Mouse (Mus musculus) spleen, postnatal 4 days (tissue): ENCODE results near the gene Hmgn1.
A peak's percentile ranks its signal among the peaks of the same experiment; 100 is the strongest.
"Not testable (repeated sequence)": the region's sequence is repeated elsewhere in the genome, so short reads cannot be mapped to it uniquely, and the experiment has no call there.

Experiments
- DNase-seq, 2 experiments: peaks; one replicate each; pipeline ENCODE4 v3.0.0; 2022; ENCODE audit warnings: low spot score in 2 of 2

Gene Hmgn1

DNA sequence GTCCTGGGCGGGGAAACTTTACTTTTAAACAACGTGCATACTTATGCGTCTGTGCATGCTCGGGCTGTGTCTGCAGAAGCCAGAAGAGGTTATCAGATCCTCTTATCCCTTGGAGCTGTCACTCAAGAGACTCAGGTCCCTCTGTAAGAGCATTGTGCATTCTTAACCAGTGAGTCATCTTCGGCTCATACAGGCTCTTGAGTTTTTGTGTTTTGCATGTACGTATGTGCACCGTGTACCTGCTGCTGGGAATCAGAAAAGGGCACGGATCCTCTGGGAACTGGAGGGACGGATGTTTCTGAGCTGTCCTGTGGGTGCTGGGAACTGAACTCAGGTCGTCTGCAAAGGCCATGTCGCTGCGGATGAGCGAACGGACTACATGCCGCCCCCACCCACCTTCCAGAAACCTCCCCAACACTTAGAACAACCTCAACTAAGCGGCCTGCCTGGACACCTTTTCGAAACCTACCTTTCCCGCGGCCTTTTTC lies 801 bp downstream of the Hmgn1 start:
- no peak for DNase-seq

DNA sequence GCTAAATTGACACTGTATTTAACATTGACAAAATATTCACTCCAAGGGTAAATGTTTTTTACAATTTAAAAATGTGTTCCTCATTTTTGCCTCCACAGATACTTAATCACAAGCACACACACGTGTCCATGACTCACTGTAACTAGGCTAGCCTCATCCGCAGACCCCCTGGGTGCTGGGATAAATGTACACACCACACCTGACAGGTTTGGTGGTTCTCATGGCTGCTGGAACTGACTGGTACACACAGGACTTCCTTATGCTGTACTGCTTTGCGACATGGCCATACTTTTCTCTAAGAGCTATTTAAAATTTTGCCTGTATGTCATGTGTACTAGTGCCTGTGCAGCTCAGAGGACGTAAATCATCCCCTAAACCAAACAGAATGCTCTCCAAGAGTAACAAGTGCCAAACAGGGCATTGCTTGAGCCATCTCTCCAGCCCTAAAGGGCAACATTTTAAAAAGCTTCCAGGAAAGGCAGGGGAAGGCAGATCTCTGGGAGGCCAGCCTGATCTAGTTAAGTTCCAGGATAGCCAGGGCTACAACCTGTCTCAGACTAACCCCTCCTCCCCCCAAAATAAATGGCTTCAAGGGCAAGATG lies 7.4 kb downstream of the Hmgn1 start:
- no peak for DNase-seq

DNA sequence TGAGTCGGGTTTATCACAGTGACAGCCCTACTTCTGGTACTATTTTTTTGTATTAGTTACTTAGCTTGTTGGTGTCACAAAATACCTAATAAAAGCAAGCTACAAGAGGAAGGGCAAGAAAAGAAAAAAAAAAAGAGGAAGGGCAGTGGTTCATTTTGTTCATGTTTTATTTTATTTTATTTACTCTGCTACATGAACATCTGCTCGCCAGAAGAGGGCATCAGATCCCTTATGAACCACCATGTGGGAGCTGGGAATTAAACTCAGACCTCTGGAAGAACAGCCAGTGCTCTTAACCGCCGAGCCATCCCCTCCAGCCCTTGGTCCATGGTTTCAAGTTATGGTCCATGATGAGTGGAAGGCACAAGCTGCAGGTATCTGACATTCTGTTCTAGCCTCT lies 12.8 kb downstream of the Hmgn1 start:
- DNase-seq, result no peak

DNA sequence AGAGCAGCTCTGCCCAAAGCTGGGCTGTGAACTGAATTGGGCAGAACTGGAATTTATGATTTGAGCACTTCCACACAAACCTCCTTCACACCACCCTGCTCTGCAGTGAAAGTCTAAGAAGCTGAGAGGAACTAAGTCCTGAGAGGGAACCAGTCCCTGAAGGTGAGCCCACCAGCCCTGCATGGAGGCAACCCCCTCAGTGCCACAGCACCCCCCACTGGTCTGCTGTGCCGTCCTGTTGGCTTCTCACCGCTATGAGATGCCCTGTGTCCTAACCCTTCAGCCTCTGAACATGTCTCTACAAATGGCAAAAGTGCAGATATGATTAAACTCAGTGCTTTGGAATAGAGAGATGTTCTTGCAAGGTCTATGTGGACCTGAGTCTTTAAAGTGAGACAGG lies 14.8 kb downstream of the Hmgn1 start:
- DNase-seq, result peak; percentile 58 to 77

DNA sequence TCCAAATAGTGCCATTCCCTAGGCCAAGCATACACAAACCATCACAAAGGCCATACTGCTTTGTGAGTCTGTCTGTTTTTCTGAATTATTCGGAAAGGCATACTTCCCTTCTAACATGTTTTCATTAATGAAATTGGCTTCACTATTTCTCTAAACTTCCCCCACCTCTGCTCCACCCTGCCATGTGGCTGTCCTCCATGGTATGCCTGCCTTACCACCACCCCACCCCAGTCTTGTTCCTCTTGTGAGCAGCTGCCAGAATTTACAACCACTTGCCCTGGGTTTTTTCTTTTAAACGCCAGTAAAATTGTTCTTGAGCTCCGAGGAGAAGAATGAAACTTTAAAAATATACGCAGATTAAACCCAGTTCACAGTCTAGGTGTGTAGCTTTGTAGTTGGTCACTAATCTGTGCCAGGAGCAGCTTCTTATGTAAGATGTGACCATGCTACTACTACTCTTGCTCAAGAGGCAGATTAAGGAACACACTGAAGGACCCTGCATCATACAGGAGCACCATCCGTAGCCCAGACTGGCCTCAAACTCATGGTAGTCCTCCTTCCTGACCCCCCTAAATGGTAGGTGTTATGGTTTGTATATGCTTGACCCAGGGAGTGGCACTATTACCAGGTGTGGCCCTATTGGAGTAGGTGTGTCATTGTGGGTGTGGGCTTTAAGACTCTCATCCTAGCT lies 16.7 kb downstream of the Hmgn1 start:
- peak in 1 of 2 experiments; percentile 25 for DNase-seq

DNA sequence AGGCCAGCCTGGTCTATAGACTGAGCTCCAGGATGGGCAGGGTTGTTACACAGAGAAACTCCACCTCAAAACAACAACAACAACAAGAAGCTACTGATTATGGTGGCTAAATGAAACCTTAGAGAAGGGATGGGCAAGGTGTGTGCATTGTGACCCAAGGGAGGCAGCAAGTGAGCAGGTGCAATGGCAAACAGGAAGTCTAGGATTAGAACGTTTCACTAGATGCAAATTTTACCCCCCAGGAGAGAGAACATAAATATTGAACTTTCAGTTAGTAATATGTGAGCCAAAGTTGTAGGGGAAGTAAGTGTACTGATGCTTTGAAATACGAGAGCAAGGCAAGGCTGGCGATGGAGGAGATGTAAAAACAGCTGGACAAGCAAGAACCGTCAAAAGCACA lies 17.9 kb downstream of the Hmgn1 start:
- no peak for DNase-seq

DNA sequence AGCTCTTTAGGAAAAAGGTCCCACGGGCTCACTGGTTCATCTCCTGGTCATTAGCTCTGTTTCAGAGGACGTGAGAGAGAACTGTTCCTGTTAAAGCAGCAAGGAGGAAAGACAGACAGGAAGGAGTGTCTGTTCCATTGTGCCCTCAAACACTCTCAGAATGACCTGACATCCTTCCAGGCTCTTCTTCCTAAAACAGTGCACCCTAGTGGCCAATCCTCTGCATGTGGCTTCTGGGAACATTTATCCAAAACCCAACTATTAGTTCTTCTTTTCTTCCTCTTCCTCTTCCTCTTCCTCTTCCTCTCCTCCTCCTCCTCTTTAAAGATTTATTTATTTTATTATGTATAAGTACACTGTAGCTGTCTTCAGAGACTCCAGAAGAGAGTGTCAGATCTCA lies 24.5 kb downstream of the Hmgn1 start:
- DNase-seq, result no peak

DNA sequence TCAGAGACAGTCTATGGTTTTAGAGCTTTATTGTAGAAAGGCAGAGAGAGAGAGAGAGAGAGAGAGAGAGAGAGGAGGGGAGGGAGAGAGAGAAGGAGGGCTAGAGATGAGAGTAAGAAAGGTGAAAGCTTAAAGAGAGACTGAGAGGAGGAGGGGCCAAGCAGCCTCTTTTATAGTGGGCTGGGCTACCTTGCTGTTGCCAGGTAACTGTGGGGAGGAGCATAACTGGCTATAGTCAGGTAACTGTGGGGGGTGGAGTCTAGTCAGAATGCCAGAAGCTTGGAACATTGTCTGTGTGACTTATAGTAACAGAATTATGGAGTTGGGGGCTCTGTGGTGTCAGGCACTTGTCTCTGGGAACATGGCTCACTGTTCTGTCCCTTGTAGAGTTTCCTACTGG lies 29.7 kb downstream of the Hmgn1 start:
- not testable (repeated sequence) for DNase-seq

DNA sequence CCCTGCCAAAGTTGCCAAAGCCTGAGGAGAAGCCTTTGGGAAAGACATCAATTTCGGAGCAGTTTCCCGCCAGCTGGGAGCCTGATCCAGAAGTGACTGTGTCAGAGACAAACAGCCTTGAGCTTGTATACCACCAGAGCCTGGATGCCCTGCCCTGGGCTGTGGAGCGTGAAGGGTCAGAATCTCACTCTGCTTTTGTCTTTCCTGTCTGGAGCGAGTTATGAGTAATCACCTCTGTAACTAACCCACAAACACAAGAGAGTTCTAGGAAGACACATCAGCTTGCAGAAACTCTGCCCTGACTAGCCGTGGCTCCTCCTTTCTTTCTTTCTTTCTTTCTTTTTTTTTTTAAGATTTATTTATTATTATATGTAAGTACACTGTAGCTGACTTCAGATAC lies 31.6 kb downstream of the Hmgn1 start:
- DNase-seq, result no peak

DNA sequence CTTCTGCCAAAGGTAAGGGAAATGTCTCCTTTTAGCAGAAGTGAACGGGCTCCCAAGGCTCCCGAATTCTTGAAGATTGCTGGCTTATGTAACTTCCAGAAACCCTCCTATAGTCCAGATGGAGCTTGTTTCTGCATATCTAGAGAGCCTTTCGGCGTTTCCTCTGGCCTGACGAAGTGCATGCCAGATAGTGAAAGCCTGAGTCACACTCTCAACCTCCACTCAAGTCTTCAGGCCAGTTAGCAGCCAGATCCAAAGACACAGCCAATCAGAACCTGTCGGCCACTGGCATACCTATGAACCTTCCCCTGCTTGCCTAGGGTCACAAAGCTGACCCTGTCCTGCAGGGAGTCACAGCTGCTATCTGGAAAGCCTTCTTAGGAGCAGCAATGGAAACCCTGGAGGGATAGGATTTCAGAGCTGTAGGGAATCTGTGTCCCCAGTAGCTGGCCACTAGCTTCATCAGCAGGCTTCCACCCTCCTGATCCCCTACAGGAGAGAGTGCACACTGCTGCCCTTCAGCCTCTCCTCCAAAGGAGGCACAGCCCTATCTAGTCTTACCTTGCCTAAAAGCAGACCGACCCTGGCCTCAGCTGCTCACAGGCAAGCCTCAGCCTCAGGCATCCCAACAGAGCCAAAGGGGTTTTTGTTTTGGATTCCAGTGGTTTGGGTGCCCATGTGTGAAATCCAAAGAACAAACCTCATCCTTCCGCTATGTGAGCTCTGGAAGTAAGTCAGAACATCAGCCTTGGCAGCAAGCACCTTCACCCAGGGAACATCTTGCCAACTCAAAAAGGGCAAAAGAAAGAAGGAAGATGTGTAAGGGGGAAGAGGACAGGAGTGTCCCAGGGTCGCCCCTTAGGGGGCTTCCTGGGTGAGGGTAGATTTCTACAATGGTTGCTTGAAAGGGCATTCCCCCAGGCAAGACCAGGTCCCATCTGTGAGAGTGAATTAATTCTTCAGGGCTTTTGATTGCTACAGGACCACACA lies 35.7 kb downstream of the Hmgn1 start:
- no peak for DNase-seq

DNA sequence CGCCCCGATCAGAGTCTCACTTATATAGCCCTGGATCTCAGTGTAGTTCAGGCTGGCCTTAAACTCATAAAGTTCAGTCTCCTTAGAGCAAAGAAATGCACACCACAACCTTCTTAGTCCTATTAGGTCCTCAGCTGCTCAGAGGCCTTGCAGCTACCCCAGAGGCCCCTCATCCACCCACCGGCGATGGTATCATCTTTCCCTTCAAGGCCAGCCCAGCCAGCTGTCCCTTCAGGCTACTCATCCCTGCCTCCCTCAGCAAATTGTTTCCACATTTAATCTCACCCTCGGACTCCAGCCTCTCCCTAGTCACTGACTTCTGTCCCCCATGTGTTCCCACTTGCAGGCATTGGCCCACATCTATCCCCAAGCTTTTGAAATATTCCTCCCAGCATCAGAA lies 39.4 kb downstream of the Hmgn1 start:
- DNase-seq, result no peak

DNA sequence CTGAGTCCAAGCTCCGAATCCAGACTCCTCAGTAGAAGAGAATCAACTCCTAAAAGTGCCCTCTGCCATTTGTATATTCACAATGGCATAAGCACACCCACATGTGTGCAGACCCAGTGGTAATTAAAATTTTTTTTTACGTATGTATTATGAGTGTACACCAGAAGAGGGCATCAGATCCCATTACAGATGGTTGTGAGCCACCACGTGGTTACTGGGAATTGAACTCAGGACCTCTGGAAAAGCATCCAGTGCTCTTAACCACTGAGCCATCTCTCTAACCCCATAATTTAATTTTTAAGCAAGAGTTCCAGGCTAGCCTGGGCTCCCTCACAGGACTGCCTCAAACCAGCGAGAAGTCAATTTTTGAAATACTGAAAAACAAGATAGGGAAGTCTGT lies 40.1 kb downstream of the Hmgn1 start:
- no peak for DNase-seq

DNA sequence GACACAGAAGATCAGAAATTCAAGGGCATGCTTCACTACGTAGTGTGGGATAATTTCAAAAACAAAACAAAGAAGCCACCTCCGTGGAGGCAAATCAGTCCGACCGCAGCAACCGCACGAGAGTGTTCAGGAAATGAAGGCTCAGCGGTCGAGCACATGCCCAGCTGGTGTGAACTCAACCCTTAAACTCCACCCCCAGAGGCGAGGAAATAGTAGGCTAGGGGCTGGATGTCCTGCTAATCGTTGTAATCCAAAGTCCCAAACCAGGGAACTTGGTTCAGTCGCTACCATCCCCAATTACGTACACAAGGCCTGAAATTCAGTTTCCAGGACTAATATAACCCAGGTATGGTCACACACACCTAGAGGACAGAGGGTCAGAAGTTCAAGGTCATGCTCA lies 40.5 kb downstream of the Hmgn1 start:
- DNase-seq, result peak; percentile 64 to 75

DNA sequence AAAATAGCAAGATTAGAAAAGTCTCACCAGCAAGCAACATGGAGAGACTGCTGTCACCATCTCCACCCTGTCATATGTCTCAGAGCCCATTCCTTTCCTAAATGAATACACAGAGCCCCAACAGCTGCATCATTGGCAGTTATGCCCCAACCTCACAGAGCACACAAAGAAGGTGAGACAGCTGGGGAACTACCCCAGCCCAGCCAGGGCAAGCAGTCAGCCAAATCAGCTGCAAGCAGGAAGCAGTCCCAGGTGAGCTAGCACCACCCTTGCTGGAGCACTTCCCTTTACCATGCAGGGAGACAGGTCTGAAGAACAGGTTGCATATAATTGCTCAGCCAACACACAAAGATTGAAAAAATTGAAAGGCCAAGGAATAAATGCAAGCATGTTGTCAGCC lies 41.9 kb downstream of the Hmgn1 start:
- peak; percentile 44 to 67 for DNase-seq

DNA sequence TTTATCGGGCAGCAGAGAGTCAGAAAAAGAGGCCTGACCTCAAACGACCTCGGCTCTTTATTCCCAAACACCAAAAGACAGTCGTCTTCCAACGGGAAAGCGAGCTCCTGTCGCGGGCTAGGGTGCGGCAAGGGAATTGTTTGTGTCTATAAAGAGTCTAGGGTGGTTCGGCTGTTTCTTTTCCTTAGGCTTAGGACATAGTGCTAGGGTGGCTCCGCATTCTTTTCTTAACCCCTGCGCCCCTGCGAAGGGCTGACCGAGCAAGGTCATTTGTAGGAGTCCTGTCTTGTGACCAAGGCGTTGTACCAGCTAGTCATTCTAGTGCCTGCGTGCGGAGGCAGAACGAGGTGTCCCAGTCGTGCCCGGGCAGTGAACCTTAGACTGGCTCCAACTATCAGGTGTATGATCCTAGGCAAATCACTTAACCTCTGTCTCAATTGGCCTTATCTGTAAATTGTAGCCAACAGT lies 44.3 kb downstream of the Hmgn1 start:
- DNase-seq, result peak in 1 of 2 experiments; percentile 63

DNA sequence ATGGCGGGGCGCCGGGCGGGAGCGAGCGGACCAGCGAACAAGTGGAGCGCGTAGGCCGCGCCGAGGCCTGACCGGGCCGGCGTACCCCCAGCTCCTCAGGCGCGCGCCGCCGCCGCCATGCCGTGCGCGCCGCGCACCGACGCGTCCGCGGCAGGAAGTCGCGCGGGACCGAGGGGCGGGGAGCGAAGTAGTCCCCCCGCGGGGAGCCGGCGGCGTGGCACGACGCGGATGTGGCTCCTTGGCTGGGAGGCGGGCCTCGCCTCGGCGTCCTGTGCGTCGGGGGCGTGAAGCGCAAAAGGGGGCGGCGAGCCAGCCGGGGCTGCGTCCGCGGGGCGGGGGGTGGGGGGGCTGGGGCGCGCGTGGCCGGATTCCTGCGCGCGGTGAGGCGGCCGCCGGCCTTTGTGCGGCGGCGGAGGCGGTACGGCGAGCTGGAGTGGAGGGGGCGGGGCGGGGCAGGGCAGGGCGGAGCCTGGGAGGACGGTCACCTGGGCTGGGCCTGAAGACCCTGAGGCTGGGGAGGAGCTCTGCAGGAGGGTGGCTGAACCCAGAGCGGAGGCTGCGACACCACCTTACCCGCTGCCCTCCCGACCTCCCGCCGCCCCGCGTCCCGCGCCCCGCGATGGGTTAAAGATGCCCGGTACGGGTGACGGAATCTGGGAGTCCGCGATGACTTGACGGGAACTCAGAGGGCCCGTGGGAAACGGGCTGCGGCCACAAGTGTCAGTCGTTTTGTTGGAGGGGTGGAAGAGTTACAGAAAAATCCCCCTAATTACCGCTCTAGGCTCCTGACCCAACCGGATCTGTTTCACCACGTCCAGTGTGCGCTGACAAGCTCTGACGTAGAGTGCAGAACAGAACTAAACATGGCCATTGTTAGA lies 45.0 kb downstream of the Hmgn1 start, which contains the start of gene Brwd1:
Gene Brwd1, minus strand, starts transcription at position 226 of the 878 bp plus-strand sequence.
- DNase-seq, result peak; percentile 79 to 87

DNA sequence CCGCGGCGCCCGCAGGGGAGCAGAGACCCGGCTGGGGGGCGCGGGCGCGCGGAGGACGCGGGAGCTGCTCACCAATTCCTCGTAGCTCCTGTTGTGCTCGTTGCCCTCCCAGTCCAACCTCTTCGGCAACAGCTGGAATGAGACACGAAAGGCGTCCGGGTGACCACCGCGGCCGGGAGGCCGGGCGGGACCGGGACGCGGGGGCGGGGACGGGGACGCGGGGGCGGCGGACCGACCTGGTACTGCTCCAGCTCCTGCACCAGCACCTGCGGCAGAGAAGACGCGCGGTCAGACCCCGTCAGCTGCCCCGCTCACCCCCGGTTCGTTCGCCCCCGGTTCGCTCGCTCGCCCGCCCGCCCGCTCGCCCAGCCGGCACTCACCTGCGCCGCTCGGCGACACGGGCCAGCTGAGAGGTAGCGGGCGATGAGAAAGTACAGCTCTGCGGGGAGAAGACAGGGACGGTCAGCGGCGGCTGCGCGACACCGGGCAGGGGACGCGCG lies 45.7 kb downstream of the Hmgn1 start:
- peak; percentile 57 to 84 for DNase-seq

DNA sequence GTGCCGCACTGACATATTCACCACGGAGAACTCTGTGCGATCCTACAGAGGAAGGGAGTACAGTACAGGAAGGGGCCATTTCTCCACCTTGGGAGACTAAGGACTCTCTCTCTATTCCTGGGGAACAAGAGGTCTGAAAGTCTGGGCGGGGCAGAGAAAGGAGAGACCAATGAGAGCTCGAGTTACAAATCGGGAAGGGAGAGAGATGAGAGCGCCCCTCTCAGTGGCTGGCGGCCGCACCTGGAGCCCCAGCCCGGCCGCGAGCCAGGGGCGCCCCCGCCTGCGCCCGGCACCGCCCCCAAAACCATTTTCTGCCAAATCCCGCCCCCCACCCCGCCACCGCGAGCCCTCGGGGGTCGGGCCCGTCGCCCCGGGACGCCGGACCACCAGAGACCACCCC lies 46.2 kb downstream of the Hmgn1 start:
- DNase-seq, result peak; percentile 82 to 91

DNA sequence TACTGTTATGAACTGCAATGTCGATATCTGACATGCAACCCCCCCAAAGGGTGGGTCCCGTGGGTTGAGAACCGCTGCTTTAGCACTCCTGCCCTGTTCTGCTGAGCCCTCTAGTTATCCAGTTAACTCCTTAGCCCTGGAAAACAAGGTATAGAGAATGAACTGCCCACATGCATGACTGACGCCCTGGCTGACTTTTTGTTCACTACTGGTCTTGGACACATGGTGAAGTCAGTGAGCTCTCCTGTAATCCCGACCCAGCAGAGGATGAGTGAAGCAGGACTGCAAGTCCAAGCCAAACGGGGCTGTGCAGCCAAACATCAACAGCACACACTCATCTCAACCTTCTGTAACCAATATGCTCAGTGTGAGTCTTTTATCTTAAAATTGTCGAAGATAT lies 47.0 kb downstream of the Hmgn1 start:
- DNase-seq, result no peak
